Mouse (Mus musculus): ENCODE measurements around the gene Efcab7. TPM values are rescaled to one million over a fixed set of nuclear protein-coding genes. Genes with fewer than 3 reads are reported as not detected.

Efcab7 gene
- polyA plus RNA-seq, 1 experiment = 7.8 TPM

- DNase-seq (ENCODE audit: extremely low spot score in 1 of 2, low spot score in 1 of 2) = peak in 1 of 2 experiments; percentile 27
Observed at GRCm38 (mm10) chr4:99941655-99942414, 112.8 kb downstream of the Efcab7 start.

DNA sequence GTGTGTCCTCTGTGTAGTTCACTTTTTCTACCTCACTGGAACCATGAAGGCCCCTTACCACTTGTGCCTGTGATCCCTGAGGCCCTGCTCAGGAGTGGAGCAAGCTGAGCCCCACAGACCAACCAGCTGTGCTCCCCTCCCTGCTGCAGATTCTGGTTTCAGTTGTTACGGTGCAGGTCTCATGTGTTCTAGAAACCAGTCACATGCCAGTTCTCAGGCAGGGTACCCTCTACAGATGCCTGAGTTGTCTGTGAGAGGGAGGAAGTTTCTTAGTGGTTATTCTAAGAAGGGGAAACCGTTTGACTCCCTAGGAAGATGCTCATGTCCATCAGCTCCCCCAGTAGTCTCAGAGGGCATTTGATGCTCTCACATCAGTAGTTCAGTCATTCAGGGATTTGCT, 115.6 kb downstream of the Efcab7 start:
- no peak for DNase-seq (ENCODE audit: extremely low spot score in 1 of 2, low spot score in 1 of 2)

GRCm38 (mm10) chr4:99945011-99945410, 116.0 kb downstream of the Efcab7 start:
- DNase-seq (ENCODE audit: extremely low spot score in 1 of 2, low spot score in 1 of 2) = no peak

GRCm38 (mm10) chr4:99946516-99946915, 117.5 kb downstream of the Efcab7 start:
- no peak for DNase-seq (ENCODE audit: extremely low spot score in 1 of 2, low spot score in 1 of 2)

DNA sequence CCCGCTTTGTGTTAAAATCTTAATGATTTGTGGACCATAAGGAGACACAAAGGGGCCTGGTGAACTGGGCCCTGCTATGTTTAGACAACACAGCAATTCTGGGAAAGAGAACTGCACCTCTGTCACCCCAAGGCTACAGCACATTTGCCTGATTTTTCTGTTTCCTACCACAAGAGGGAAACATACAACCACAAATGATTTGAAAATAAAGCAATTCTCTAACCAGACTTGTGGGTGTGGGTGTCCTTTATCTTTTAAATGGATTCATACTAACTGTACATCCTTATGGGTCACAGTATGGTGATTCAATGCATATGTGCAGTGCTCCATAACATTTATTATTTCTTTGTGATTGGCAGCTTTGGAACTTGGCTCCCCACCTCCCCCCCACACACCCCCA, 118.2 kb downstream of the Efcab7 start:
- peak in 1 of 2 experiments; percentile 40 for DNase-seq (ENCODE audit: extremely low spot score in 1 of 2, low spot score in 1 of 2)

DNA sequence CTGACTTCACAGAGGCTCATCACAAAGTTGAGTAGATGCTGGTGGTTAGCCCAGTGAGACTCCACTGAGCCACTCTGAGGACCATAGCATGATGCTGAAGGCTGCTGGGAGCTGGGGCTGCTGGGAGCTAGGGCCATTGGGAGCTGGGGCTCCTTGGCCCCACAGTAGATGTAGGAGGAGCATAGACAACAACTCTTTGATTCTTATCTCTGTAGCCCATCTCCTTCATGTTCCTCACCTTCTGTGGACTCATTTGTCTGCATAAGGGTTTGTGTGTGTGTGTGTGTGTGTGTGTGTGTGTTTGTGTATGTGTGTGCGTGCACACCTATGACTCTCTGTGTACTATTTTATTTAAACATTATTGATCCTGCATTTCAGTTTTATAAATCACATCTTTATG, 118.9 kb downstream of the Efcab7 start:
- DNase-seq (ENCODE audit: extremely low spot score in 1 of 2, low spot score in 1 of 2) = no peak

- no peak for DNase-seq (ENCODE audit: extremely low spot score in 1 of 2, low spot score in 1 of 2)
Observed at GRCm38 (mm10) chr4:99953904-99954303, 124.9 kb downstream of the Efcab7 start.

GRCm38 (mm10) chr4:99955396-99955795, 126.4 kb downstream of the Efcab7 start:
- no peak for DNase-seq (ENCODE audit: extremely low spot score in 1 of 2, low spot score in 1 of 2)

DNA sequence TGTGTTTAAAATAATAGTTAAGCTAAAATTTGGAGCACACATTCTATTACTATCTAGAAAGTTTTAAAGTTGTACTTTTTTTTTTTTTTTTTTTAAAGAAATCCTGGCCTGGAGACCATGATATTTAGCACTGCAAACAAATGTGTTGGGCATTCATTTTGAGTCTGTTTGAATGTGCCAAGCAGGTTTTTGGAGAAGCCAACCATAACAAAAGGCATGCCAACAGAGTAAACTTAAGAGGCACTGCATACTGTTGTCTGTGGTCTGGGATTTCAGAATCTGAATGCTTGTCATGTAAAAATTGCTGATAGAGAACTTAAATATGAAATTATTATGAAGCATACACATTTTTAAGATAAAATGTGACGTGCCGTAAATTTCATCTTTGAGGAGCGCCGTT, 128.2 kb downstream of the Efcab7 start:
- no peak for DNase-seq (ENCODE audit: extremely low spot score in 1 of 2, low spot score in 1 of 2)

DNA sequence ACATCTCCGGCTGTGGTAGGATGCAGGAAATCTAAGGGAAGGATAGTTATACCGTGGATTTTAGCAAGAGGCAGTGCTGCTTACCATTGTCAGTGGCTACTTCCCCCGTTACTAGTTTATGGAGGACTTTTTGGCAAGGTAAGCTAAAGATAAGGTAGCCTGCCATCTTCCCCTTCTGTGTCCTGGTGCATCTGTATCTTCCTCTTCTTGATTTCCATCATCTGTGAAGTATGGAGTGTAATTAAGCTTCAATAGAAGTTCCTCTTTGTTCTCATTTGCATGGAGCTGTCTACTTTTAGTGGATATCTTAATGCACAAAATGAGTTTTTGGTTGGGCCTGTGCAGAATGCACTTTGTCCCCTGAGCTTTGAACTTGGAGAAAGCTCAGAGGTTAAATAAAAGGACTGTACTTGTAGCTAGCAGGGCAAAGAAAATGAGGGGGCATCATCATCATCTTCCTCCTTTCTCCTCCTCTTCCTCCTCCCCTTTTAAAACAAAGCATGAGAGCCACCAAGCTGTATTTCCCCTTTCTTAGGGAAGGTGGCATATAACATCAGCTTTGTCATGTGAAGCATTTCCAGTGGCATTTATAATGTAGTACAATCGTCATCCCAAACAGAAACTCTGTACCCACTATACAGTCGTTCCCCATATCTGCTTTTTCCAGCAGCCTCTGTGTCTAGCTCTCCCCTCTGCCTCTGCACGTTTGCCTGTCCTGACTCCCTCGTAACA, 129.3 kb downstream of the Efcab7 start:
- no peak for DNase-seq (ENCODE audit: extremely low spot score in 1 of 2, low spot score in 1 of 2)

GRCm38 (mm10) chr4:99959308-99959707, 130.3 kb downstream of the Efcab7 start:
- no peak for DNase-seq (ENCODE audit: extremely low spot score in 1 of 2, low spot score in 1 of 2)

Other genes starting within 250 kb of the Efcab7 start
- 3.4 and 4.3 TPM in 2 replicates for gene Foxd3, start 172.9 kb upstream of the Efcab7 start, polyA plus RNA-seq (2012; rRNA removed)
- gene Alg6, start 113.5 kb upstream of the Efcab7 start, polyA plus RNA-seq (2012; rRNA removed) = 12.6 and 13.3 TPM in 2 replicates
- 61.9 and 64.6 TPM in 2 replicates for gene Pgm1, start 100.2 kb downstream of the Efcab7 start, polyA plus RNA-seq (2012; rRNA removed)
- 3.8 and 4.9 TPM in 2 replicates for gene Itgb3bp, start 100.6 kb downstream of the Efcab7 start, polyA plus RNA-seq (2012; rRNA removed)